Mouse (Mus musculus): ENCODE results near the gene Efna1.

DNA sequence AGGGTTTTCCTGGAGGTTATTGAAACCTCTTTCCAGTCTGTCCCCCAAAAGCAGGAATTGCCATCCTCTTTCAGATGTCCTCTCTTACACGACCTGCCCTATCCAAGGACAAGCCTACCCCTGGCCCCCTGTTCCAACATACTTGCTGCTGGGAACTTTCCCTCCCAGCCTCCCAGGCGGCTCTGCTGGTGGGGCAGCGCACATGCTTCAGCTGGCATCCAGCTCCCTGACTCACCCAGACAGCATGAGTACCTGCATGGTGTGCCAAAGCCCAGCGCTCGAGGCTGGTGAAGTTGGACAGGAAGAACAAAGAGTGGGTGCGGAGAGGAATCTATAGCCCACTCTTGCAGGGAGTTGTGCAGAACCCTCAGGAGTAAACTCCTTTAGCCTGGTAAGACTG, 10.1 kb downstream of the Efna1 start:
- no peak for TF ChIP-seq CTCF (IDR thresholded peaks at IDR 0.05; ENCODE audit: low read depth, low read length)
- no peak for TF ChIP-seq GATA1 (IDR thresholded peaks at IDR 0.05; ENCODE audit: borderline replicate concordance, low read length)
- no peak for TF ChIP-seq TAL1 (conservative IDR thresholded peaks at IDR 0.05; ENCODE audit: low read depth, low read length)
- TF ChIP-seq POLR2AphosphoS5 (IDR thresholded peaks at IDR 0.05; ENCODE audit: insufficient replicate concordance, low read depth, low read length), result no peak
- TF ChIP-seq GATA2 (IDR thresholded peaks at IDR 0.05; ENCODE audit: borderline replicate concordance, low read depth, low read length), result no peak
